Mouse (Mus musculus): ENCODE measurements around the gene Rnpep. TPM values are rescaled to one million over a fixed set of nuclear protein-coding genes. Genes with fewer than 3 reads are reported as not detected.
"Not testable (repeated sequence)": the region's sequence is repeated elsewhere in the genome, so short reads cannot be mapped to it uniquely, and the experiment has no call there.

Rnpep gene
- polyA plus RNA-seq, 1 experiment from 2014 or later: 124 TPM

GRCm38 (mm10) chr1:135233961-135234360, 49.9 kb downstream of the Rnpep start:
- H3K9ac ChIP-seq (replicated peaks; ENCODE audit: low read depth, low read length): no peak overlapping the region
- no peaks in the 10 kb centered on the region for H3K9me3 ChIP-seq (ENCODE audit: control insufficient read depth, low read depth, low read length)
- no peaks in the 10 kb centered on the region for H3K27me3 ChIP-seq (ENCODE audit: control insufficient read depth, insufficient read depth, low read length)
- no peak for ATAC-seq (ENCODE audit: insufficient number of reproducible peaks, insufficient read depth, low FRiP score, low read depth)
- H3K4me1 ChIP-seq (ENCODE audit: control insufficient read depth, insufficient read depth, low read length): no peaks in the 10 kb centered on the region
- H3K27ac ChIP-seq (ENCODE audit: low read length): no peak overlapping the region
- H3K4me3 ChIP-seq (ENCODE audit: low read depth, low read length): no peak overlapping the region
- H3K36me3 ChIP-seq (ENCODE audit: control insufficient read depth, insufficient read depth, low read length): no peaks in the 10 kb centered on the region
- 96% methylated on average over 6 of the region's 6 CpGs for WGBS
- H3K4me2 ChIP-seq (replicated peaks; ENCODE audit: low read depth, low read length): no peak overlapping the region

- WGBS: 71% methylated on average over 20 of the region's 20 CpGs
- not testable (repeated sequence) for H3K36me3 ChIP-seq (ENCODE audit: control insufficient read depth, insufficient read depth, low read length); H3K9ac ChIP-seq (replicated peaks; ENCODE audit: low read depth, low read length); ATAC-seq (ENCODE audit: insufficient number of reproducible peaks, insufficient read depth, low FRiP score, low read depth); H3K4me1 ChIP-seq (ENCODE audit: control insufficient read depth, insufficient read depth, low read length); H3K27ac ChIP-seq (ENCODE audit: low read length); H3K27me3 ChIP-seq (ENCODE audit: control insufficient read depth, insufficient read depth, low read length); H3K9me3 ChIP-seq (ENCODE audit: control insufficient read depth, low read depth, low read length); H3K4me3 ChIP-seq (ENCODE audit: low read depth, low read length); H3K4me2 ChIP-seq (replicated peaks; ENCODE audit: low read depth, low read length)
Measured at GRCm38 (mm10) chr1:135231878-135232277, 52.0 kb downstream of the Rnpep start.

DNA sequence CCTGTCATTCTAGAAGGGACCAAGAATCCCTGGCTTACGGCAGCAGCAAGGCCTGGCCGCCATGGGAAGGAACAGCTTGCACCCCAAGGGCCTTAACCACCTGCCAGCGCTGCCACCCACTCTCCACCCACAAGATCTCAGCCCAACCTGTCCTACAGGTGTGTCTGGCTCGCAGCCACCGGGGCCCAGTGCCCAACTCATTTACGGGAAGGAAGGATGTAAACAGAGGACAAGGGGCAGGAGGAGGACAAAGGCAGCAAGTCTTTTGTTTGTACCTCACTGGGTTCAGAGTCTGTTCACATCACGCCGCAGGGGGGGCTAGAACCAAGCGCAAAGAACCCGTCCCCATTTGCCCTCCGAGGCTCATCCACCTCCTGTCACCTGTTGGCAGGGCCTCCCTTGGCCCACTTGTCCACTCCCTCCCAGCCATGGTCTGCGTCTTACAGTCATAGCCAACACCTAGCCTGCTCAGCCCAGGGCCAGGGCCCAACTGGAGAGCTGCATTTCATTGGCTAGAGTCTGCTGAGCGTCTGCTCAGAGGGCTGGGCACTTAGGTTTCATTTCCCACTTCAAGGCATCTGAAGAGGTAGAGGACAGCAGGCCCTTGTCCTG, 56.4 kb downstream of the Rnpep start:
- Histone ChIP-seq H3K27me3 (ENCODE audit: control insufficient read depth, insufficient read depth, low read length) (no peaks in the 10 kb centered on the region), H3K9ac (replicated peaks; ENCODE audit: low read depth, low read length) (no peak overlapping the region), H3K36me3 (ENCODE audit: control insufficient read depth, insufficient read depth, low read length) (no peaks in the 10 kb centered on the region), H3K4me1 (ENCODE audit: control insufficient read depth, insufficient read depth, low read length) (no peaks in the 10 kb centered on the region), H3K4me3 (ENCODE audit: low read depth, low read length) (no peak overlapping the region), H3K9me3 (ENCODE audit: control insufficient read depth, low read depth, low read length) (no peaks in the 10 kb centered on the region), H3K4me2 (replicated peaks; ENCODE audit: low read depth, low read length) (no peak overlapping the region), H3K27ac (ENCODE audit: low read length) (peak overlapping the region; percentile 11; the same call in 1 of the 2 replicates)
- WGBS: 70% methylated on average over 13 of the region's 13 CpGs
- ATAC-seq (ENCODE audit: insufficient number of reproducible peaks, insufficient read depth, low FRiP score, low read depth): peak; percentile 59; the same call in 1 of the 2 replicates

- no peak overlapping the region for H3K4me3 ChIP-seq (ENCODE audit: low read depth, low read length)
- ATAC-seq (ENCODE audit: insufficient number of reproducible peaks, insufficient read depth, low FRiP score, low read depth): no peak
- H3K4me2 ChIP-seq (replicated peaks; ENCODE audit: low read depth, low read length): no peak overlapping the region
- H3K9me3 ChIP-seq (ENCODE audit: control insufficient read depth, low read depth, low read length): no peaks in the 10 kb centered on the region
- H3K4me1 ChIP-seq (ENCODE audit: control insufficient read depth, insufficient read depth, low read length): no peaks in the 10 kb centered on the region
- H3K27me3 ChIP-seq (ENCODE audit: control insufficient read depth, insufficient read depth, low read length): no peaks in the 10 kb centered on the region
- 17% methylated on average over 6 of the region's 6 CpGs for WGBS
- H3K9ac ChIP-seq (replicated peaks; ENCODE audit: low read depth, low read length): no peak overlapping the region
- no peak overlapping the region for H3K27ac ChIP-seq (ENCODE audit: low read length)
- no peaks in the 10 kb centered on the region for H3K36me3 ChIP-seq (ENCODE audit: control insufficient read depth, insufficient read depth, low read length)
Measured at GRCm38 (mm10) chr1:135224981-135225604, 58.8 kb downstream of the Rnpep start.

DNA sequence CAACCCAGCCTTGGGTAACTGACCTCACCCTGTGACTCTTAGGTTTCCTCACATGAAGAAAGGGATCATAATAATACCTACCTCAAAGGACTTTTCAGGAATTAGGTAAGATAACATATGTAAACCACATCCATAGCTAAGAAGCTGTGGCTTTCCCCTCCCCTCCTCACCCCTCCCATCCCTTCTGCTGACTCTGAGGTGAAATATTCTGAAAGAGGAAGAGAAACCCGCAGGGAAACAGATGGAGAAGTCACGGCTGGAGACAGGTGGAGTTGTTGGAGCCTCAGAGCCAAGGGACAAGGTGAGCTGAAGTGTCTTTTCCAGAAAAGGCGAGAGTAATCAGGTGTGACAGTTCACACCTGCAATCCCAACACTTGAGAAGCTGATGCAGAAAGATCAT, 59.7 kb downstream of the Rnpep start:
- Histone ChIP-seq H3K4me1 (ENCODE audit: control insufficient read depth, insufficient read depth, low read length) (no peaks in the 10 kb centered on the region), H3K4me3 (ENCODE audit: low read depth, low read length) (no peak overlapping the region), H3K36me3 (ENCODE audit: control insufficient read depth, insufficient read depth, low read length) (no peaks in the 10 kb centered on the region), H3K27me3 (ENCODE audit: control insufficient read depth, insufficient read depth, low read length) (no peaks in the 10 kb centered on the region), H3K4me2 (replicated peaks; ENCODE audit: low read depth, low read length) (no peak overlapping the region), H3K9ac (replicated peaks; ENCODE audit: low read depth, low read length) (no peak overlapping the region), H3K27ac (ENCODE audit: low read length) (no peak overlapping the region), H3K9me3 (ENCODE audit: control insufficient read depth, low read depth, low read length) (no peaks in the 10 kb centered on the region)
- 77% methylated on average over 3 of the region's 3 CpGs for WGBS
- no peak for ATAC-seq (ENCODE audit: insufficient number of reproducible peaks, insufficient read depth, low FRiP score, low read depth)

DNA sequence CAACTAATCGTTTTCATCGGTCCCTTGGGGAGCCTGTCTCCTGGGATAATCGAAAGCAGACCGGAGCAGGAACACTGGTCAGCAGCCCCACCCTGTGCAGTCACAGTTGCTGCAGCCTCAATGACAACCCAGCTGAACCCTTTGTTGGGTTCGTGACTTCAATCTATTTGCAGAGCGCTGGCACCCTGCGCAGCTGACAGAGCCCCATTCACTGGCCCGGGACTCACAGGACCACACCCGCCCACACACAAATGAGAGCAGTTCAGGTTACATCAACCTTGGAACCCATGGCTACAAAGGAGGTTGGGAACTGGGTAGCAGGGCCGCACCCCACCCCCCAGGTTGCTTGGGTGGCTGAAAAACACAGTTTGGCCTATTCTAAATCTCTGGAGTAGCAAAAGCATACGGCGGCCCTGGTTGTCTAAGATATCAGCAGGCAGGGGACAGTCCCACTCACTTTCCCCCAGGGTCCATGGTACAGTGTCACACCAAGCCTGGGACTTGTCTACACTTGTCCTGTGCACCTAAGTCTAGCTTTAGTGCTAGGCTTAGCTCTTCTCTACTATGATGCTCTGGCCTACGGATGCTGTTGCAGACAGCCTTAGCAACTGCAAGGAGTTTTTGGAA, 66.2 kb downstream of the Rnpep start:
- no peaks in the 10 kb centered on the region for H3K36me3 ChIP-seq (ENCODE audit: control insufficient read depth, insufficient read depth, low read length)
- WGBS: 63% methylated on average over 13 of the region's 13 CpGs
- peak; percentile 86 for ATAC-seq (ENCODE audit: insufficient number of reproducible peaks, insufficient read depth, low FRiP score, low read depth)
- no peak overlapping the region for H3K4me2 ChIP-seq (replicated peaks; ENCODE audit: low read depth, low read length)
- no peaks in the 10 kb centered on the region for H3K9me3 ChIP-seq (ENCODE audit: control insufficient read depth, low read depth, low read length)
- peak overlapping the region; percentile 35; the same call in 1 of the 2 replicates for H3K27ac ChIP-seq (ENCODE audit: low read length)
- H3K4me1 ChIP-seq (ENCODE audit: control insufficient read depth, insufficient read depth, low read length): no peaks in the 10 kb centered on the region
- no peak overlapping the region for H3K9ac ChIP-seq (replicated peaks; ENCODE audit: low read depth, low read length)
- H3K4me3 ChIP-seq (ENCODE audit: low read depth, low read length): no peak overlapping the region
- no peaks in the 10 kb centered on the region for H3K27me3 ChIP-seq (ENCODE audit: control insufficient read depth, insufficient read depth, low read length)

DNA sequence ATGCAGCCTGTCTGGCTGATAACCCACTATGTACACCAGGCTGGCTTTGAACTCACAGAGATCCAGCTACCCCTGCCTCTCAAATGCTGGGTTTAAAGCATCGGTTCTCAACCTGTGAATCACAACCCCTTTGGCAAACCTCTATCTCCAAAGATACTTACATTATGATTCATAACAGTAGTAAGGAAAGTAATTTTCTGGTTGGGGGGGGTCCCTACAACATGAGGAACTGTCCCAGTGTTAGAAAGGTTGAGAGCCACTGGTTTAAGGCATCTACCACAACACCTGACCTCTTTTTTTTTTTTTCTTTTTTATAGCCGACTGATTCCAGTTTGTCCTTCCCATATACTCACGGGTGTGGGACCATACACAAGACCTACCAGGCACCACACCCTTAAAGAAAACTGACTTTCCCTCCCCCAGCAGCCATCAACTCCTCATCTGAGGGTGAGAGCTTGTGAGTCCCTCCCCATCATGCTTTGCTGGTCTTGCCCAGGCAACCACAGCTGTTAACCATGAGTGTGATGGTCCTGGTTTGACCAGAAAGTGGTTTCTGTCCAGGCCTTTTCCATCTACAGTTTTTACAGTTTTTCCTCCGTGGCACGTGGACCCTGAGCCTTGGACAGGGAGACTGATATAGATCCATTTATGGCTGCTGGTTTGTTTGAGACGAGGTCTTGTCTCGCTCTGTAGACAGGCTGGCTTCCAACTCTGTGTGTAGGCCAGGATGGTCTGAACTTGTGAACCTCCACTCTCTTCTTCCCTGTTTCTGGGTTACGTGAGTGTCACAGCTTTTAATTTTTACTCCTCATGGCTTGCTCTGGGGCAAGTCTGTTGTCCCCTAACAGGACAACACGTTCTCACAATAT, 69.9 kb downstream of the Rnpep start:
- no peak overlapping the region for H3K4me2 ChIP-seq (replicated peaks; ENCODE audit: low read depth, low read length)
- no peak for ATAC-seq (ENCODE audit: insufficient number of reproducible peaks, insufficient read depth, low FRiP score, low read depth)
- 82% methylated on average over 9 of the region's 9 CpGs for WGBS
- H3K27ac ChIP-seq (ENCODE audit: low read length): no peak overlapping the region
- H3K36me3 ChIP-seq (ENCODE audit: control insufficient read depth, insufficient read depth, low read length): no peaks in the 10 kb centered on the region
- no peak overlapping the region for H3K9ac ChIP-seq (replicated peaks; ENCODE audit: low read depth, low read length)
- no peaks in the 10 kb centered on the region for H3K27me3 ChIP-seq (ENCODE audit: control insufficient read depth, insufficient read depth, low read length)
- no peak overlapping the region for H3K4me3 ChIP-seq (ENCODE audit: low read depth, low read length)
- H3K4me1 ChIP-seq (ENCODE audit: control insufficient read depth, insufficient read depth, low read length): no peaks in the 10 kb centered on the region
- H3K9me3 ChIP-seq (ENCODE audit: control insufficient read depth, low read depth, low read length): no peaks in the 10 kb centered on the region
